Mouse (Mus musculus): ENCODE measurements around the gene Tspan1. TPM values are rescaled to one million over a fixed set of nuclear protein-coding genes. Genes with fewer than 3 reads are reported as not detected.

Gene Tspan1
- polyA plus RNA-seq, 1 experiment from 2014 or later, result 35.7 TPM

DNA sequence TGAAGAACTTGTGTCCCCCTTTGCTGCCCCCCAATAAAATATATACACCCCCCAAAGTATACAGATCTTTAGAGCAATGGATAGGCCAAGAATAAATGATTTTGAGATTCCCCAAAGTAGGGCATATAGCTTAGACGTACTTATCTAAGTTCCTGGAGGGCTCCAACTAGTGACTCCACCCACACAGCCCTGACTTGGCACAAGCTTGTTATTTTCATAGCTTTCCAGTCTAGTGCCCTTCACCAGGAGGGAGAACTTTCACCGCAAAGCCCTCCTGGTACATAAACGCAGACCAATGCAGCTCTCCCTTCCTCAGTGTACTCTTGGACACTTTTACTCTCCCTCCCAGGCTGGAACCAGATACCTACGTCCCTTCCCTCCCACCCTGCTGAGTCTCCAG is 5.3 kb downstream of the Tspan1 start:
- ATAC-seq, result no peak
- Histone ChIP-seq H3K4me1 (replicated peaks) (peaks cover 15% of the 10 kb centered on the region; the same call in 1 of the 2 replicates), H3K9ac (no peak overlapping the region), H3K27me3 (replicated peaks) (no peaks in the 10 kb centered on the region), H3K4me2 (replicated peaks) (no peak overlapping the region), H3K9me3 (no peaks in the 10 kb centered on the region), H3K27ac (no peak overlapping the region), H3K36me3 (peaks cover 19% of the 10 kb centered on the region), H3K4me3 (replicated peaks) (no peak overlapping the region)
- WGBS, result 73% methylated on average over 4 of the region's 4 CpGs

DNA sequence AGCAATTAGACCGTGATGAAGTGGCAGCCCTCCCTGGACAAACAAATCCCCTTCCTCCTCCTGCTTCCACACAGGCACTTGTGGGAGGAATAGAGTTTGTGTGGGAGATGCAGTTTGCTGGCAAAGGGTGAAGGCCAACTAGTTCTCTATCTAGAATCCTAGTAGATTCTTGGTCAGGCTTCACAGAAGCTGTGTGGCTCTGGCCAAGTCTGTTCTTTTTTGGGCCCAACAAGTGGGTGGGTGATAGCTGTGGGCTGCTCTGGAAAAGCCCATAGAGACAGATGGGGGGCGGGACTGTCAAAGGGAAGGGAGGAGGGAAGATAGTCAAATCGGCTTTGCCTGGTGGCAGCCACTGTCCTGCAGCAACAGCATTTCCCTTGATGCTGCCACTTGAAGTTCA is 6.6 kb downstream of the Tspan1 start:
- no peak overlapping the region for H3K4me3 ChIP-seq (replicated peaks)
- H3K4me1 ChIP-seq (replicated peaks), result peaks cover 6% of the 10 kb centered on the region; the same call in 1 of the 2 replicates
- ATAC-seq, result no peak
- H3K36me3 ChIP-seq, result peaks cover 26% of the 10 kb centered on the region
- no peak overlapping the region for H3K27ac ChIP-seq
- 72% methylated on average over 3 of the region's 3 CpGs for WGBS
- no peaks in the 10 kb centered on the region for H3K27me3 ChIP-seq (replicated peaks)
- H3K9me3 ChIP-seq, result no peaks in the 10 kb centered on the region
- H3K9ac ChIP-seq, result no peak overlapping the region
- H3K4me2 ChIP-seq (replicated peaks), result no peak overlapping the region

DNA sequence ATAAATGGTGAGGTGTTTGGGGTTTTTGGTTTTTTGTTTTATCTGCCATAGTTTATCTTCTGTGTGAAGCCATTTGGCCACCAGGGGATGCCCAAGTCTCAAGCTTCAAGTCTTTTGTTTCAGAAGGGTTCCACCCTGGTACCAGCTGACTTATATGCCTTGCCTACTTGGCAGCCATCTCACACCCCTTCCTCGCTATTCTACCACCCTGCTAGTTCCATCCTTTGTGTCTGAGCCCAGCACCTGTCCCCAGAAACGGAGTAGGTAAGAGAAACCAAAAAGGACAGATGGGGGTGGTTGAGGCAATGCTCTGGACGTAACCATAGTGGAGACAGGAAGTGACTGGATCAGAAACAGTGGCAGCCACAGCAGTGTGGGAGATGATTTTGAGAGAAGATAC is 7.5 kb downstream of the Tspan1 start:
- Histone ChIP-seq H3K27me3 (replicated peaks) (no peaks in the 10 kb centered on the region), H3K36me3 (peaks cover 34% of the 10 kb centered on the region), H3K4me3 (replicated peaks) (no peak overlapping the region), H3K27ac (no peak overlapping the region), H3K9ac (no peak overlapping the region), H3K4me2 (replicated peaks) (no peak overlapping the region), H3K4me1 (replicated peaks) (no peaks in the 10 kb centered on the region; the same call in 1 of the 2 replicates), H3K9me3 (no peaks in the 10 kb centered on the region)
- ATAC-seq, result no peak
- 74% methylated on average over 3 of the region's 3 CpGs for WGBS

DNA sequence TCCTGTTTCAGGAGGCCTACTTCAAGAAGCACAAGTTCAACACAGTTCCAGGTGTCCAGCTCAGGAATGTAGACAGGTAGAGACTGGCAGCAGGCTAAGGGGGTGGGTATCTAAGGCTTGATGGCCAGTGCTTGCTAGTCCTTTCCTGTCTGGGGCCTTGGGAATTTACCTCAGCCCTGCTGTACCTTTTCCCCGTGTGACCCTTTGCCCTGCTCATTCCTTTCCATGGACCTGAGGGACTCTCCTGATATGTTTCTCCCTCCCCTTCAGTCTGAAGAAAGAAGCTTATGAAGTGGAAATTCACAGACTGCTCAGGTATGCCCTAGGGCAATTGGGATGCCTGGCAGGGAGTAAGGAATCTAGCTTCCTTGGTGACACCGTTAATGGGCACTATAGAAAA is 9.5 kb downstream of the Tspan1 start:
- Histone ChIP-seq H3K4me1 (replicated peaks) (no peaks in the 10 kb centered on the region), H3K4me2 (replicated peaks) (no peak overlapping the region), H3K36me3 (peaks cover 46% of the 10 kb centered on the region), H3K27me3 (replicated peaks) (no peaks in the 10 kb centered on the region), H3K9ac (no peak overlapping the region), H3K27ac (no peak overlapping the region), H3K9me3 (no peaks in the 10 kb centered on the region), H3K4me3 (replicated peaks) (no peak overlapping the region)
- 91% methylated on average over 2 of the region's 2 CpGs for WGBS
- no peak for ATAC-seq

DNA sequence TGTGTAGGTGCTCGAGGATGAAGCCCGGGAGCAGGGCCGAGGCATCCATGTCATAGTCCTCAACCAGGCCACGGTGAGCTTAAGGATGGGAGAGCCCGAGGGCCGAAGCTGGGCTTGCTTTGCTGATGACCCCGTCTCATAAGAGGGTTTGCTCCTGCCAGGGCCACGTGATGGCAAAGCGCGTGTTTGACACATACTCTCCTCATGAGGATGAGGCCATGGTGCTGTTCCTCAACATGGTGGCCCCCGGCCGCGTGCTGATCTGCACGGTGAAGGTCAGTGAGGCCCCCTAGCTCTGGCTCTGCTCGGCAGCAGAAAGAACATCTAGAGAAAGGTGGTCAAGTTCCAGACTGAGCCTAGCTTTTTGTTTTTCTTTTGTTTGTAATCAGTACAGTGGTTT is 14.7 kb downstream of the Tspan1 start:
- Histone ChIP-seq H3K4me2 (replicated peaks) (no peak overlapping the region), H3K9ac (0 out of 2 replicates have a peak overlapping the region, but pooled peaks have one; percentile 13), H3K4me1 (replicated peaks) (peaks cover 15% of the 10 kb centered on the region), H3K4me3 (replicated peaks) (no peak overlapping the region), H3K27me3 (replicated peaks) (no peaks in the 10 kb centered on the region), H3K36me3 (peaks cover 33% of the 10 kb centered on the region), H3K27ac (no peak overlapping the region), H3K9me3 (no peaks in the 10 kb centered on the region)
- 93% methylated on average over 15 of the region's 15 CpGs for WGBS
- ATAC-seq, result no peak

DNA sequence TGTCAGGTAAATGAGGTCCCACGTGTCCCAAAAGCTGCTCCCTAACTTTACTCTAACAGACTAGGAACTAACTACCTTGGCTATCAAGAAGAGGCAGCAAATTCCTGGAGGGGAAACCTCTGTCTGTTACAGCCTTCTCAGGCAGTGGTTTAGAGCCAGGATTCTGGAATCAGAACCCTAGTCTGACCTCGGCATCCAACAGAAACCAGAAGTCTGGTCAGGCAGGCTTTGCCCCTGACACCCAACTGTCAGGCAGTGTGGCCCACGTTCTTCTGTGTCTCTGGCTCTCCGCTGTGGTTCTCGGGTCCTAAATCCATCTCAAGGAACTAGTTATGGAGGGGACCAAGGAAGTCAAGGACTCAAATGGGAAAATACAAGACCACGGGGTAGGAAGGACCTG is 16.2 kb downstream of the Tspan1 start, which contains the start of gene Lurap1:
Gene Lurap1, minus strand, starts transcription at position 101 of the 400 bp plus-strand sequence.
- peaks cover 30% of the 10 kb centered on the region for H3K36me3 ChIP-seq
- H3K4me1 ChIP-seq (replicated peaks), result peaks cover 15% of the 10 kb centered on the region
- peak within 1 kb of the TSS; percentile 89 for H3K27ac ChIP-seq
- ATAC-seq, result no peak
- H3K9ac ChIP-seq, result peak within 1 kb of the TSS; percentile 90
- 68% methylated on average over 6 of the region's 6 CpGs for WGBS
- peak within 1 kb of the TSS; percentile 75 for H3K4me3 ChIP-seq (replicated peaks)
- no peaks in the 10 kb centered on the region for H3K27me3 ChIP-seq (replicated peaks)
- no peaks in the 10 kb centered on the region for H3K9me3 ChIP-seq
- peak within 1 kb of the TSS; percentile 77 for H3K4me2 ChIP-seq (replicated peaks)

DNA sequence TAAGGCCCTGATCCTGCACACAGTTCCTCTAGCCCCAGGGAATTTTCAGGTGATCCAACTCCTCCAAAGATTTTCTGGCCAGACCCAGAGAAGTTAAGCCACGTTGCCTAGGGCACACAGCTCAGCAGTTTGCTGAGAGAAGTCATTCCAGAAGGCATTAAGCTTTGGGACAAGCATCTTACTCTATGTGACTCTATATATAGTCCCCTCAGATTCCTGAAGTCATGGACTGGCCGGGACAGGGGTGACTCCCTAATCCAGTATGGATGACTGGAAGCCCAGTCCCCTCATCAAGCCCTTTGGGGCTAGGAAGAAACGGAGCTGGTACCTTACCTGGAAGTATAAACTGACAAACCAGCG is 16.6 kb downstream of the Tspan1 start:
- no peaks in the 10 kb centered on the region for H3K27me3 ChIP-seq (replicated peaks)
- H3K27ac ChIP-seq, result no peak overlapping the region
- ATAC-seq, result peak; percentile 22; the same call in 1 of the 2 replicates
- no peaks in the 10 kb centered on the region for H3K9me3 ChIP-seq
- H3K36me3 ChIP-seq, result peaks cover 26% of the 10 kb centered on the region
- peak overlapping the region; percentile 75 for H3K4me3 ChIP-seq (replicated peaks)
- 17% methylated on average over 4 of the region's 4 CpGs for WGBS
- peak overlapping the region; percentile 90 for H3K9ac ChIP-seq
- H3K4me1 ChIP-seq (replicated peaks), result peaks cover 15% of the 10 kb centered on the region
- H3K4me2 ChIP-seq (replicated peaks), result peak overlapping the region; percentile 77

DNA sequence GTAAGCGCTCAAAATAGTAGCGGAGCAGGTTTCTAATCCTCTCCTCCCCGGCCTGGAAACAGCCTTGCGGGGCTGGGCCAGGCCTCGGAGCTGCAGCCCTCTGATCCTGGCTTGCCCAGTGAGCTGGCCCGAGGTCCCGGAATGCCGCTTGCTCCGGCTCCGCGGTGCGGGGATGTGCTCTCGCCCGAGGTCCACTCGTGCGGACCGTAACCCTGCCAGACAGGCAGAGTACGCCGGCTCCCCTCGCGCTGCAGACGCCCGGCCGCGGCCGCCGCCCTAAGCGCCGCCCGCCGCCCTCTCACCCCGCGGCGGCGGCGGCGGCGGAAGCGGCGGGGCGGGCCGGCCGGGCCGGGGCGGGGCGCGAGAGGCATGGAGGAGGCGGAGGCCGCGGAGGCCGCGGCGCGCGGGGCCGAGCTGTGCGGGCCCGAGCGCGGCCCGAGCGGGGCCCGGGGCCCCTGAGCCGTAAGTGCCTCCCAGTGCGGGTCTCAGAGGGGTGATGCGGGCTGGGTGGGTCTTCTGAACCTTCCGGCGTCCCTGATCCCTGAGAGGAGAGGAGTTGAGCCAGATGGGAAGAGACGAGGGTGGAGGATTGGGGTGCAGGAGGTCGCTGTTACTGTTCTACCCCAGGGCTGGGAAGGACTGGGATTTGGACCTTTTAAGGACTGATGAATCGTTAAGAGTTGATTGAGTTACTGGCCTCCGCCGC is 17.1 kb downstream of the Tspan1 start:
- Histone ChIP-seq H3K27ac (peak overlapping the region; percentile 89), H3K9ac (peak overlapping the region; percentile 90), H3K27me3 (replicated peaks) (no peaks in the 10 kb centered on the region), H3K4me3 (replicated peaks) (peak overlapping the region; percentile 75), H3K4me1 (replicated peaks) (peaks cover 15% of the 10 kb centered on the region), H3K4me2 (replicated peaks) (peak overlapping the region; percentile 77), H3K36me3 (peaks cover 21% of the 10 kb centered on the region), H3K9me3 (no peaks in the 10 kb centered on the region)
- peak; percentile 98 for ATAC-seq
- WGBS, result under 1% methylated on average over 63 of the region's 73 CpGs

DNA sequence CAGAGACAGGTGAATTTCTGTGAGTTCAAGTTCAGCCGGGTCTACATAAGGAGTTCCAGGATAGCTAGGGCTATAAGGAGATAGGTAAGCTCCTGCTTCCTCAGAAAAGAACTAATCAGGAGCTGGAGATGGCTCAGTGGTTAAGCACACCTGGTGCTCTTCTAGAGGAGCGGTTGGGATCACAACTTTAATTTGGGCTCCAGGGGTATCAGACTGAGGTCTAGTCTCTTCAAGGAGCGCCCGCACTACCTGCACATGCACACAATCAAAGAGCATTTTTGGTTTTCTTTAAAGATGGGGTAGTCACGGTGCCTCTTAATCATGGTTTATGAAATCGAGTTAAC is 17.6 kb downstream of the Tspan1 start:
- no peak; the same call in 1 of the 2 replicates for ATAC-seq
- Histone ChIP-seq H3K9me3 (no peaks in the 10 kb centered on the region), H3K4me3 (replicated peaks) (peak overlapping the region; percentile 75), H3K4me2 (replicated peaks) (peak overlapping the region; percentile 77), H3K36me3 (peaks cover 15% of the 10 kb centered on the region), H3K27ac (peak overlapping the region; percentile 89), H3K27me3 (replicated peaks) (no peaks in the 10 kb centered on the region), H3K4me1 (replicated peaks) (peaks cover 15% of the 10 kb centered on the region), H3K9ac (peak overlapping the region; percentile 90)
- WGBS, result 23% methylated on average over 6 of the region's 6 CpGs

DNA sequence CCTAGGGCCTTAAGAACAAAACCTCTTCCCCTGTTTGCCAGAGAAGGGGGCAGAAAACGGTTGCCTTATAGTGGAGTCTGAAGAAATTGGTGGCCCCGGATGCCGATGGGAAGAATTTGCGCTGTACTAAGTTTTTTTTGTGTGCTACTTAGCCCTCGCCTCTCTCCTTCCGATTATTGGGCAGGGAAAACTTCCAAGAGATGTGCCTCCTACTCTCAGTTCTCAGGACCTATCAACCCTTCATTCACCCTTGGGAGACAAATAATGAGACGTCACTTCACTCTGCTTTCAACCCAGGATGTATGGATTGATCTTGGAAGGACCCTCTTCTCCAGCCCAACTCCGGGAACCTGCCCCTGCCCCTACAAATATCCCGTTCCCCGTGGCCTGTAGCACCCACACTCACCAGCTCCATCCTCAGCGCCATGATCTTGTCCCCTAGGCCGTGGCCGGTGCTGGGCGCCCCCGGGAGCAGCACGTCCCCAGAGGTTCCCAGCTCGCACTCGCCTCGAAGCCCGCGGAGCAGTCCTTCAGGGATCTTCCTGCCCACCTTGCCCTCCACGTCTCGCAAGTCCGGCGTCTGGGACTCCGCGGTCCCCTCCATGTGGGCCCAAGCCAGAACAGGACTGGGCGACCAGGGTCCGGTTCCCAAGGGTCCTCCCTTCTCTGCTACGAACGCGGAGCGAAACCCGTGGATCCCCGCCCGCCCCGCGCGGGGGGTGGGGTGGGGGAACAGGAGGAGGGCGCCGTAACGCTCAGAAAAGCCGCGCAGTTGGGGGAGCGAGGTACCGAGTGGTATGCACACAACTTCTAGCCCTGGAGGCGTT is 23.3 kb downstream of the Tspan1 start:
- H3K4me2 ChIP-seq (replicated peaks), result peak overlapping the region; percentile 98
- WGBS, result under 1% methylated on average over 37 of the region's 47 CpGs
- H3K27me3 ChIP-seq (replicated peaks), result no peaks in the 10 kb centered on the region
- H3K9me3 ChIP-seq, result no peaks in the 10 kb centered on the region
- H3K9ac ChIP-seq, result peak overlapping the region; percentile 59
- H3K4me3 ChIP-seq (replicated peaks), result peak overlapping the region; percentile 56
- H3K27ac ChIP-seq, result no peak overlapping the region
- no peaks in the 10 kb centered on the region for H3K36me3 ChIP-seq
- peaks cover 7% of the 10 kb centered on the region; the same call in 1 of the 2 replicates for H3K4me1 ChIP-seq (replicated peaks)
- peak; percentile 82 for ATAC-seq

DNA sequence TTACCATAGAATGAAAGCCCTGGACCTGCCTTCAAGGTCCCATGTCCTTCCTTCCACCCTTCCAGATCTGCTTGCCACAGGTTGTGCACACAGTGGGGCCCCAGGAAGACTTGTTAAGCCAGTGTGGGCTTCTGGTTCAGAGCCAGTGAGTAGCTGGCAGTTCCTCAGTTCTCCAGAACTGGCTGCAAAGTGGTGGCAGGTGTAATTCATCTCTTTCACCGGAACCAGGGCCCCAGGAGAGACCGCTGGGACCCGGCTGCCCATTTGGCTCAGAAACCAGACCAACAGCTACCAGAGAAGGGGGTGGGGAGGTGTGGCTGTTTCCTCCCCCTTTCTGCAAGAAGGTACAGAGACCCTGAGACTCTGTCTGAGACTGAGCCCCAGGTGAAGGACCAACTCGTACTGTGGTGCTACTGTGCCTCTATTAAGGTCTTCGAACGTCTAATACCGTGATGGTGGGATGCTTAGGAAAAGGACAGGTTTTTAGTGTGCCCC is 24.0 kb downstream of the Tspan1 start:
- Histone ChIP-seq H3K9ac (peak overlapping the region; percentile 59; the same call in 1 of the 2 replicates), H3K27ac (no peak overlapping the region), H3K27me3 (replicated peaks) (no peaks in the 10 kb centered on the region), H3K4me3 (replicated peaks) (peak overlapping the region; percentile 56), H3K36me3 (no peaks in the 10 kb centered on the region), H3K9me3 (no peaks in the 10 kb centered on the region), H3K4me2 (replicated peaks) (peak overlapping the region; percentile 98), H3K4me1 (replicated peaks) (peaks cover 7% of the 10 kb centered on the region; the same call in 1 of the 2 replicates)
- WGBS, result 8% methylated on average over 7 of the region's 7 CpGs
- ATAC-seq, result no peak

DNA sequence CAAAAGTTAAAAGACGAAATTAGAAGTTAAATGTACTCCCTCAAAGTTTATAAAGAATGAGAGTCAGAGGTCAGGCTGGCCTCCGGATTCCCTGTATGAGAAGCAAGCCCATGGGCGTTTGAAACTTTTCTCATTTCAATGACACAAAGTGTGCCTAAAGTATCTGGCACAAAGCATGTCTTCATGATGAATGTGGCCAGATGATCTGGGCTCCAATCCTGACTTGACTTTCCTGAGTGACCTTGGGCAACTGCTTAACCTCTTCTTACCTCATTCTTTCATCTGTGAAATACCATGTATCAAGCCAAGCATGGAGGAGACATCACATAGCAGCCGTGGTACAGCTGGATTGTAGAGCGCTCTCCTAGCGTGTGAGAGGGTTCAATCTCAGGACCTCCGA is 25.1 kb downstream of the Tspan1 start:
- peaks cover 7% of the 10 kb centered on the region; the same call in 1 of the 2 replicates for H3K4me1 ChIP-seq (replicated peaks)
- no peak overlapping the region for H3K27ac ChIP-seq
- no peaks in the 10 kb centered on the region for H3K9me3 ChIP-seq
- no peak overlapping the region for H3K4me3 ChIP-seq (replicated peaks)
- H3K36me3 ChIP-seq, result no peaks in the 10 kb centered on the region
- no peak overlapping the region for H3K4me2 ChIP-seq (replicated peaks)
- H3K27me3 ChIP-seq (replicated peaks), result no peaks in the 10 kb centered on the region
- WGBS, result 84% methylated on average over 7 of the region's 7 CpGs
- ATAC-seq, result no peak
- H3K9ac ChIP-seq, result no peak overlapping the region
